Mouse (Mus musculus) testis, postnatal 14 days (tissue): ENCODE data around the gene Trp63.

Experiments
- DNase-seq: peaks from one replicate; pipeline ENCODE4 v3.0.0; 2021; ENCODE audit warnings: low spot score

The Trp63 gene

GRCm38 (mm10) chr16:25875681-25876080 lies 192.1 kb downstream of the Trp63 start:
- no peak for DNase-seq

DNA sequence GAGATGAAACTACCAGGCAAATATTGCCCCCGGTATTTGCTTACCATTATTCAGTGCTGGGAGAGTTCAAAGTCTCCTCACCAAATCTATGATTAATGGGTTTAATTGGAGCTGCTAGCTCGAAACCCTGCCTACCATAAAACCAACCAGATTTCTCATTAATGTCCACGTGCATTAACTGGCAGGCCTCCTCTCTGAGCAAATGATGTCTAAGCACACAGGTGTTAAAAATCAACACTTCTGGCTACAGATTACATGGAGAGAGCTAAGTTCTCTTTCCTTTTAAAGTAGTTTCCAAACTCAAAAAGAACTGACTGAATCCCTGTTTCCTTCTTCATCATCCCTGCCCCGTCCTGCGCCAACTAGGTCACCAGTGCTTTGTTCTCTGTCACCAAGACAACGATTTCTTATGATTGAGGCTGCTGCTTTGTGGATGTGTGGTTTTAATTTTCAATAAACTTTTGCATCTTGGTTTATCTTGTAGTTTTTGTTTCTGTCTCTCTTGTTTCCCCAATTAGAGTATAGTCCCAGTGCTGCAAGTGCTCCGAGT lies 193.9 kb downstream of the Trp63 start:
- no peak for DNase-seq

GRCm38 (mm10) chr16:25878116-25878515 lies 194.6 kb downstream of the Trp63 start:
- DNase-seq = no peak

DNA sequence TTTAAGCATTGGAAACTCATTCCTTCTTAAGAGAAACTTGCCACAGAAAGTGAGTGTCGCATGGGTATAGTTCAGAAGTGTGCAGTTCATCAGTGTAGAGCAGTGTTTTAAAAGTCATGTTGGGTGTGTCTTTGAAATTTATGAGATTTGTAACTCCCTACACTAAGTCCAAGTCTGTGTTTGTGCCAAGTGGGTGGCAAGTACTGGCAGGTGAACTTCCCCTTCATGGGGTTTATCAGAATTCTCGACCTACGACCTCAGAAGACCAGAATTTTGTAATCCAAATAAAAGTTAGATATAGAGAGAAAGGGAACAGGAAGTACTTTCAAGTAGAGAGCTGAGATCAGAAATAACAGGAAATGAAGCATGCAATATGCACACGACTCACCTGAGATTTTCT lies 215.5 kb downstream of the Trp63 start:
- DNase-seq = no peak

- DNase-seq = no peak
Measured at GRCm38 (mm10) chr16:25899657-25900056, 216.1 kb downstream of the Trp63 start.

GRCm38 (mm10) chr16:25900389-25900908 lies 216.9 kb downstream of the Trp63 start:
- DNase-seq = no peak

- no peak for DNase-seq
Measured at GRCm38 (mm10) chr16:25912185-25912584, 228.6 kb downstream of the Trp63 start.

DNA sequence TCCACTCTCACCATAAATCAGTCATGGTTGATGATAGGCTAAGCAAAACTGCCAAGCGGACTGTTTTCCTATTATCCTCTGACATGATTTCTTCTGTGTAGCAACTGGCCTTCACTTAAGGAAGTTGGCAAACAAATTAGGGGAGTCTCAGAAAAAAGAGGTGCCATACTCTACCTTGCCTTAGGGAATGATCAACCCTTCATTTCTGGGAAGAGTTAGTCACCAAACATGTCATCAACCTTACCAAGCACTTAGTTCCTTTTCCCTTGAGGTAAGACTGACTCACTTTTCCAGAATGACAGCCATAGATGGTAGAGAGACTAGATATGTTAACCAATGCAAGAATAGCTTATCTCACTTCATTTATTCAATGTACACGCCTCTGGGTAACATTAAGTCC lies 250.6 kb downstream of the Trp63 start:
- DNase-seq = no peak
